Mouse (Mus musculus) spleen, adult 2 months (tissue): Measurements from ENCODE around the gene Parp8.

Experiments used
- CTCF ChIP-seq: fragments of 200-500 bp; IDR thresholded peaks from 2 replicates; pipeline ENCODE4 v1.5.1; 2011; ENCODE audit warnings: mild to moderate bottlenecking, inconsistent platforms; ENCODE audit not compliant: insufficient read depth, insufficient read length, insufficient replicate concordance; ENCODE audit errors: extremely low read depth
- POLR2A ChIP-seq: fragments of 200-500 bp; IDR thresholded peaks from 2 replicates; pipeline ENCODE4 v1.6.1; 2011; ENCODE audit warnings: low read depth, low read length, inconsistent platforms

GRCm38 (mm10) chr13:117027336-117027735 lies 2.0 kb upstream of the Parp8 start:
- TF ChIP-seq POLR2A (no peak), CTCF (no peak)
